In the genomic region with DNA sequence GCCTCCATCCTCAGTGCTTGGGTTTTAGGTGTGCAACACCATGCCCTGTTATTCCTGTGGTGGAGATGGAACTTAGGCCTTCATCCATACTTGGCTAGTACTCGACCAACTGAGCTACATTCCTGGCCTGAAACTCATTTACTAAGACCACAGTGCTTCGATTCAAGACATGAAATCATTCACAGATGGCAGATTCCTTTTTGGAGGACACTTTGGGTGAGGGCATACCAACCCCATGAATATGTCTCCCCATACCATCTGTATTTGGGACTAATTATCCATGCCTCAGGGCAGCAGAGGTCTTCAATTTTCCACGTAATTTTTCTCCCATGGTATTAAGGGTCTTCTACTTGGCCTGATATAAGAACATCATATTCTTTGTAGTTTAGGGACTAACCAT, we compare ENCODE assay signal across 20 mouse cellular contexts. TPM values are rescaled to one million over a fixed set of nuclear protein-coding genes. Genes with fewer than 3 reads are reported as not detected.
DNase-seq lines count a peak whose midpoint lies in the region; ATAC-seq and TF ChIP-seq lines count a peak whose summit lies in the region.
"Had no signal": no experiment of that assay in that cellular context is flagged by ENCODE, and none has a peak within 500 bp of the region (broad histone marks: within the 10 kb centered on the region; RNA-seq: fewer than 3 reads in every experiment).

No protein-coding gene starts in this region.

- no peaks in the 10 kb centered on the region for H3K36me3 ChIP-seq in forebrain, embryonic 10.5 days (replicated peaks)
- no peaks in the 10 kb centered on the region for H3K36me3 ChIP-seq in forebrain, postnatal 0 days (ENCODE audit: insufficient read depth)
- H3K36me3 ChIP-seq in heart, embryonic 15.5 days: no peaks in the 10 kb centered on the region
- H3K36me3 ChIP-seq in heart, adult 2 months (ENCODE audit: control insufficient read depth, insufficient read depth, low read length): no peaks in the 10 kb centered on the region
- no peaks in the 10 kb centered on the region for H3K36me3 ChIP-seq in embryonic facial prominence, embryonic 11.5 days (replicated peaks; ENCODE audit: control insufficient read depth, insufficient read depth, low read depth, low read length)
- no peaks in the 10 kb centered on the region; the same call in 1 of the 2 replicates for H3K36me3 ChIP-seq in forebrain, embryonic 14.5 days (ENCODE audit: control insufficient read depth, insufficient read depth, low read length)
- H3K36me3 ChIP-seq: hindbrain, embryonic 12.5 days; midbrain, embryonic 15.5 days had no signal

- H3K79me2 ChIP-seq in heart, adult 2 months (replicated peaks; ENCODE audit: control insufficient read depth, insufficient read depth, low read length): no peaks in the 10 kb centered on the region

- no peaks in the 10 kb centered on the region for H3K27me3 ChIP-seq in forebrain, embryonic 10.5 days (ENCODE audit: poor library complexity, severe bottlenecking)
- H3K27me3 ChIP-seq in forebrain, postnatal 0 days (ENCODE audit: insufficient read depth, low read length): no peaks in the 10 kb centered on the region
- no peaks in the 10 kb centered on the region for H3K27me3 ChIP-seq in heart, embryonic 15.5 days
- no peaks in the 10 kb centered on the region for H3K27me3 ChIP-seq in heart, adult 2 months (ENCODE audit: control insufficient read depth, insufficient read depth, low read length)
- H3K27me3 ChIP-seq in embryonic facial prominence, embryonic 11.5 days (ENCODE audit: control insufficient read depth, insufficient read depth, low read length): no peaks in the 10 kb centered on the region
- no peaks in the 10 kb centered on the region for H3K27me3 ChIP-seq in forebrain, embryonic 14.5 days (replicated peaks; ENCODE audit: control insufficient read depth, insufficient read depth, low read length)
- H3K27me3 ChIP-seq: hindbrain, embryonic 12.5 days; midbrain, embryonic 15.5 days had no signal

- peaks cover 55% of the 10 kb centered on the region for H3K4me1 ChIP-seq in forebrain, embryonic 10.5 days
- no peaks in the 10 kb centered on the region for H3K4me1 ChIP-seq in forebrain, postnatal 0 days (ENCODE audit: insufficient read depth)
- peaks cover 42% of the 10 kb centered on the region for H3K4me1 ChIP-seq in heart, embryonic 15.5 days (replicated peaks)
- peaks cover 8% of the 10 kb centered on the region for H3K4me1 ChIP-seq in heart, adult 2 months (ENCODE audit: control insufficient read depth, insufficient read depth, low read length)
- peaks cover 3% of the 10 kb centered on the region for H3K4me1 ChIP-seq in embryonic facial prominence, embryonic 11.5 days (ENCODE audit: control insufficient read depth, insufficient read depth, low read length)
- peaks cover 10% of the 10 kb centered on the region; the same call in 1 of the 2 replicates for H3K4me1 ChIP-seq in forebrain, embryonic 14.5 days (ENCODE audit: control insufficient read depth, insufficient read depth, low read length)

- no peak for TF ChIP-seq EP300 in heart, adult 2 months (IDR thresholded peaks at IDR 0.05; ENCODE audit: insufficient read depth, low read depth, low read length)

- intact Hi-C loops in heart, adult 2 months (cut with DNase I): no loop called here

- 65% methylated on average over 3 of the region's 3 CpGs for WGBS in forebrain, embryonic 10.5 days
- 64% methylated on average over 3 of the region's 3 CpGs for WGBS in forebrain, postnatal 0 days
- WGBS in heart, embryonic 15.5 days: 69% methylated on average over 3 of the region's 3 CpGs
- WGBS in heart, adult 2 months: 74% methylated on average over 3 of the region's 3 CpGs
- WGBS in embryonic facial prominence, embryonic 11.5 days: 37% methylated on average over 3 of the region's 3 CpGs
- 74% methylated on average over 3 of the region's 3 CpGs for whole genome bisulfite sequencing in forebrain, embryonic 14.5 days

- H3K9ac ChIP-seq in forebrain, postnatal 0 days: no peak overlapping the region
- no peak overlapping the region for H3K9ac ChIP-seq in heart, embryonic 15.5 days
- no peak overlapping the region for H3K9ac ChIP-seq in heart, adult 2 months (ENCODE audit: low read depth, low read length)
- H3K9ac ChIP-seq in embryonic facial prominence, embryonic 11.5 days (replicated peaks; ENCODE audit: low read length): no peak overlapping the region
- H3K9ac ChIP-seq in forebrain, embryonic 14.5 days (ENCODE audit: low read length): no peak overlapping the region
- H3K9ac ChIP-seq: hindbrain, embryonic 12.5 days; midbrain, embryonic 15.5 days had no signal

- DNase-seq in forebrain, embryonic 10.5 days (ENCODE audit: extremely low spot score, low spot score): no peak
- no peak for DNase-seq in forebrain, postnatal 0 days
- DNase-seq in heart, adult 2 months: no peak
- peak; percentile 50 for DNase-seq in embryonic facial prominence, embryonic 11.5 days (ENCODE audit: low spot score)
- DNase-seq in forebrain, embryonic 14.5 days (ENCODE audit: low spot score): no peak
- no peak for DNase-seq in neural tube, embryonic 10.5 days (ENCODE audit: extremely low spot score, low spot score)
- DNase-seq in thymus, postnatal 10 days (ENCODE audit: low spot score in 2 of 2): no peak
- DNase-seq: cerebellum, postnatal 10 days; gastrocnemius, postnatal 25 days; kidney, postnatal 25 days; lung, adult 18-20 months; right cerebral cortex, postnatal 25 days; thymus, postnatal 4 days had no signal

- TF ChIP-seq POLR2A in heart, adult 2 months (IDR thresholded peaks at IDR 0.05; ENCODE audit: insufficient read depth, low read depth, low read length): no peak

- no peak for ATAC-seq in forebrain, postnatal 0 days
- ATAC-seq in heart, embryonic 15.5 days (replicated peaks; ENCODE audit: insufficient number of reproducible peaks, insufficient read depth, low FRiP score, low read depth): no peak
- ATAC-seq in embryonic facial prominence, embryonic 11.5 days (replicated peaks; ENCODE audit: insufficient number of reproducible peaks, low FRiP score, low TSS enrichment, low read depth): no peak
- ATAC-seq in forebrain, embryonic 14.5 days: no peak
- ATAC-seq: midbrain, embryonic 15.5 days had no signal

- peak overlapping the region; percentile 75 for H3K27ac ChIP-seq in forebrain, embryonic 10.5 days
- no peak overlapping the region for H3K27ac ChIP-seq in forebrain, postnatal 0 days (ENCODE audit: low read depth, low read length)
- 0 out of 2 replicates have a peak overlapping the region, but pooled peaks have one; percentile 14 for H3K27ac ChIP-seq in heart, embryonic 15.5 days
- no peak overlapping the region for H3K27ac ChIP-seq in heart, adult 2 months
- H3K27ac ChIP-seq in embryonic facial prominence, embryonic 11.5 days (replicated peaks; ENCODE audit: low read depth, low read length): no peak overlapping the region; the same call in 1 of the 2 replicates
- peak overlapping the region; percentile 74 for H3K27ac ChIP-seq in forebrain, embryonic 14.5 days (ENCODE audit: low read depth, low read length)
- H3K27ac ChIP-seq: hindbrain, embryonic 12.5 days had no signal

- no peaks in the 10 kb centered on the region for H3K9me3 ChIP-seq in forebrain, embryonic 10.5 days
- H3K9me3 ChIP-seq in forebrain, postnatal 0 days (ENCODE audit: low read length): no peaks in the 10 kb centered on the region
- no peaks in the 10 kb centered on the region for H3K9me3 ChIP-seq in heart, embryonic 15.5 days (replicated peaks)
- no peaks in the 10 kb centered on the region for H3K9me3 ChIP-seq in embryonic facial prominence, embryonic 11.5 days (replicated peaks; ENCODE audit: control insufficient read depth, low read length)
- H3K9me3 ChIP-seq in forebrain, embryonic 14.5 days (replicated peaks; ENCODE audit: control insufficient read depth, low read length): no peaks in the 10 kb centered on the region
- H3K9me3 ChIP-seq: hindbrain, embryonic 12.5 days; megakaryocyte, embryonic 14.5 days; midbrain, embryonic 15.5 days had no signal

- no peak overlapping the region for H3K4me3 ChIP-seq in forebrain, embryonic 10.5 days
- no peak overlapping the region for H3K4me3 ChIP-seq in forebrain, postnatal 0 days (ENCODE audit: low read depth, low read length)
- no peak overlapping the region for H3K4me3 ChIP-seq in heart, embryonic 15.5 days
- H3K4me3 ChIP-seq in heart, adult 2 months: no peak overlapping the region
- H3K4me3 ChIP-seq in embryonic facial prominence, embryonic 11.5 days (ENCODE audit: low read depth, low read length): no peak overlapping the region
- no peak overlapping the region for H3K4me3 ChIP-seq in forebrain, embryonic 14.5 days (ENCODE audit: low read depth, low read length)
- H3K4me3 ChIP-seq: hindbrain, embryonic 12.5 days; megakaryocyte, embryonic 14.5 days; midbrain, embryonic 15.5 days had no signal

- TF ChIP-seq CTCF in forebrain, postnatal 0 days (IDR thresholded peaks at IDR 0.05; ENCODE audit: low read depth): no peak
- TF ChIP-seq CTCF in heart, adult 2 months (IDR thresholded peaks at IDR 0.05): no peak

- H3K4me2 ChIP-seq in forebrain, postnatal 0 days (ENCODE audit: low read depth): no peak overlapping the region
- no peak overlapping the region for H3K4me2 ChIP-seq in heart, embryonic 15.5 days
- no peak overlapping the region for H3K4me2 ChIP-seq in embryonic facial prominence, embryonic 11.5 days (ENCODE audit: low read depth, low read length)
- H3K4me2 ChIP-seq in forebrain, embryonic 14.5 days (ENCODE audit: low read length): no peak overlapping the region
- H3K4me2 ChIP-seq: hindbrain, embryonic 12.5 days; liver, embryonic 11.5 days; midbrain, embryonic 15.5 days had no signal

RNA-seq across cellular contexts. Expression of a gene that starts 16.2 kb away (rescaled TPM):
- polyA plus RNA-seq in forebrain, embryonic 10.5 days (2016; fragmentation: Nextera tagmentation; extraction: Ambion mirVana): 14.3 and 15.0 TPM in 2 replicates
- 50.8 and 53.8 TPM in 2 replicates for total RNA-seq in forebrain, postnatal 0 days (2014; rRNA removed)
- polyA plus RNA-seq in forebrain, postnatal 0 days (2015; fragmentation: Nextera tagmentation; extraction: Ambion mirVana): 48.1 and 49.9 TPM in 2 replicates
- 75.1 and 88.2 TPM in 2 replicates for polyA plus RNA-seq in heart, embryonic 15.5 days (2015; fragmentation: Nextera tagmentation; extraction: Ambion mirVana)
- 10 to 100 TPM; 45.1 to 45.7 TPM for total RNA-seq in heart, adult 2 months (2021)
- polyA plus RNA-seq in heart, adult 2 months (2012; rRNA removed): 48.3 and 52.1 TPM in 2 replicates
- polyA plus RNA-seq in embryonic facial prominence, embryonic 11.5 days (2014; fragmentation: Nextera tagmentation; extraction: Ambion mirVana): 17.0 and 28.7 TPM in 2 replicates
- 22.9 and 24.7 TPM in 2 replicates for polyA plus RNA-seq in forebrain, embryonic 14.5 days (2014; fragmentation: Nextera tagmentation; extraction: Ambion mirVana)
- total RNA-seq: MEL; neutrophil, adult 5-6 weeks had no signal

Comparison
In these comparisons a context has a peak if more than half of its experiments do, and no peak if none do; other contexts are left out.
1. H3K27ac ChIP-seq: peak in forebrain, embryonic 10.5 days (single experiment), heart, embryonic 15.5 days (single experiment) and forebrain, embryonic 14.5 days (single experiment); none in forebrain, postnatal 0 days (single experiment), heart, adult 2 months (single experiment) and embryonic facial prominence, embryonic 11.5 days (single experiment).